Mouse (Mus musculus) kidney, adult 9 months (tissue): Measurements from ENCODE around the gene Tns4.
A peak's percentile ranks its signal among the peaks of the same experiment; 100 is the strongest.

Experiments
- DNase-seq: peaks from one replicate; pipeline ENCODE4 v3.0.0; 2022

Gene Tns4

GRCm38 (mm10) chr11:99117907-99118306, 28.8 kb upstream of the Tns4 start:
- DNase-seq = no peak

DNA sequence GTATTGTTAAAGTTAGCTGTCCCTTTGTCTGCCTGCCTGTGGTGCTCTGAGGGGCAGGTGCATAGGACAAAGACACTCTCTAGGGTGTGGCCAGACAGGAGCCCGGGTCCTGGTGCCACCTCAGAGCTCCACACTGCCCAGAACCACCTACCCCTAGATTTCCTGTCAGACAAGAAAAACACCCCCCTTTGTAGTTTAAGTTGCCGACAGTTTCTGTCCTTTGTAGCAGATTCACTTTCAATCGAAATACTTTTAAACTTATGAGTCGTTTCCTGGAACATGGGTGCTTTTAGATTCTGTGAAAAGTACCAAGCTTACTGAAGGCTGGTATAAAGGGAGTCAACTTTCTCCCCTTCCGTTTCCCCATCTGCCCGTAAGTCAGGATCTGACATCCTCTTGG, 26.8 kb upstream of the Tns4 start:
- no peak for DNase-seq

GRCm38 (mm10) chr11:99113111-99113510, 24.0 kb upstream of the Tns4 start:
- no peak for DNase-seq

GRCm38 (mm10) chr11:99112700-99113099, 23.6 kb upstream of the Tns4 start:
- DNase-seq = no peak

- DNase-seq = no peak
These were observed 22.5 kb upstream of the Tns4 start for GRCm38 (mm10) chr11:99111631-99112030.

- DNase-seq = no peak
These were observed 22.0 kb upstream of the Tns4 start for GRCm38 (mm10) chr11:99111155-99111554.

GRCm38 (mm10) chr11:99110370-99111110, 21.4 kb upstream of the Tns4 start:
- DNase-seq = peak; percentile 14

GRCm38 (mm10) chr11:99108296-99108695, 19.2 kb upstream of the Tns4 start:
- no peak for DNase-seq

- DNase-seq = peak; percentile 90
These were observed 17.0 kb upstream of the Tns4 start for GRCm38 (mm10) chr11:99105981-99106726.

DNA sequence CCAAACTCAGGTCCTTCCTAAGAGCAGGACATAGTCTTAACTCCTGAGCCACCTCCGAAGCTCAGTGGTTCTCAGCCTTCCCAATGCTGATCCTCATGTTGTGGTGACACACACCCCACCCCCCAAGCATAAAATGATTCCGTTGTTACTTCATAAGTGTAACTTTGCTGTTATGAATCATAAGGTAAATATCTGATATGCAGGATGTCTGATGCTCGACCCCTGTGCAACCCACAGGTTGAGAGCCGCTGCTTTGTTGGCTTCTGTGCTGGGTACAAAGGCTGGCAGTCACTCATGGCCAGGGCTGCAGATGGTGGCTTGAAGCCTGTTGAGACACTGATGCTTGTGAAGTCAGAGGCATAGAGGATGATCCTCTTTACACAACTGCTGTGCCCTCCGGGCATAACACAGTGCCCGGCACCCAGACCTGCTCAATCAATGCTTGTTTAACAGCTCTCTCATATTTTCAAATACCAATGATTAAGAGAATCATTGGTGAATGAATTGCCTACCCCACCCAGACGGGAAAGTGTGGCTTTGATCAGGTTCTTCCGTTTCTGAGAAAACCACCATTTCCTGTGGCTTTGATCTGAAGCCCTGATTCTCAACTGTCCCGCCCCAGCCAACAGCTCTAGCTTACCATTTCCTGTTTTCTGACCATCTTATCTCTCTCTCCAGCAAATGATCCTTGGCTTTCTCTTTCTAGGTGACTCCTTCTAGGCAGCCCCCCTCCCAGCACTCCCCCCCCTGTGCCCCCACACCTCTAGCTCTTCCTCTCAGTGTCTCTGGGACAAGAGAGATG, 15.7 kb upstream of the Tns4 start:
- no peak for DNase-seq

GRCm38 (mm10) chr11:99102575-99103270, 13.6 kb upstream of the Tns4 start:
- DNase-seq = no peak

DNA sequence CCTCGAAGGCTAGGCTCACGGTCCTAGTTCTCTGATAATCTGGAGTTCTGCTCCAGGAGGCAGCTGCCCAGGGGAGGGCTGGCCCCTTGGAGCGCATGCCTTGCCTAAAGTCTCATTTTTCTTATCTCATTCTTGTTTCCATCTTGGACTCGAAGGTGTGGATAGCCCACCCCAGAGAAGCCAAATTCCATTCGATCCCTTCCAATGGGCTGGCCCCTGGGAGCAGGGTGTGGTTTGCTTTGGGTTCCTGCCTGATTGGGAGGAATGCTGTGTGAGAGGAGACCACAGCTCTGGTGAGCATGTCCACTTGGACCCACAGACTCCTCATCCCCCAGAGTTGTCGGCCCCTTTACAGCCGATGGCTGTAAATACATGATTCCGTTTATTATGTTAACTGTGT, 12.6 kb upstream of the Tns4 start:
- no peak for DNase-seq

DNA sequence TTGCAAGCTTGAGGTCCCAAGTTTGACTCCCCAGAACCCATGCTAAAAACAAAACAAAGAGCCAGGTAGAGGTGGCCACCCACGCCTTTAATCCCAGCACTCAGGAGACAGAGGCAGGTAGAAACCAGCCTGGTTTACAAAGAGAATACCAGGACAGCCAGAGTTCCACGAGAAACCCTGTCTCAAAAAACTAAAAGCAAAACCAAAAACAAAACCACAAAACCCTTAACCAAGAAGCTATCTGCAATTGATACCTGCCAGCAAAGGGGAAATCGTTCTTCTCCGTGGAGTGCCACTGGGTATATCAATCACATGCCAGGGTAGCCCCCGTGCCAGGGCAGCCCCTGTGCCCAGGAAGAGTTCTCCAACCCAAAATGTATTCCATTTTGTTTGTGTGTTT, 11.1 kb upstream of the Tns4 start:
- no peak for DNase-seq

- DNase-seq = peak; percentile 39
These were observed 10.4 kb upstream of the Tns4 start for GRCm38 (mm10) chr11:99099516-99099915.

DNA sequence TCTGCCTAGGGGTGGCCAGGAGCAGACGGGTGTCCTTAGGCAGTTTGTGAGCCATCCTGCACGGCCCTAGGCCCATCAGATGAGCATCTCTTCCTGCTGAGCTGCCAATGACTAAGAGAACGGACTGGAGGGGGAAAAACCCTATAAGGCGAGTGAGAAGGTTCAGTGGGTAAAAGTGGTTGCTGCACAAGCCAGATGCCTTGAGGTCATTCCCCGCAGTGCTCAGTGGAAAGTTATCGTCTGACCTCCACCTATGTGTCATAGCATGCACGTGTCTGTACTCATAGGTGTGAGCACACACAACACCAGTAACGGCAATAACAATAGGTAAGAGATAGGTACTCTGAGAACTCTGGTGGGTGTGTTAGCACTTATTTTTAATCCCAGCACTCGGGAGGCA, 9.8 kb upstream of the Tns4 start:
- no peak for DNase-seq

GRCm38 (mm10) chr11:99096996-99097774, 8.1 kb upstream of the Tns4 start:
- DNase-seq = no peak

DNA sequence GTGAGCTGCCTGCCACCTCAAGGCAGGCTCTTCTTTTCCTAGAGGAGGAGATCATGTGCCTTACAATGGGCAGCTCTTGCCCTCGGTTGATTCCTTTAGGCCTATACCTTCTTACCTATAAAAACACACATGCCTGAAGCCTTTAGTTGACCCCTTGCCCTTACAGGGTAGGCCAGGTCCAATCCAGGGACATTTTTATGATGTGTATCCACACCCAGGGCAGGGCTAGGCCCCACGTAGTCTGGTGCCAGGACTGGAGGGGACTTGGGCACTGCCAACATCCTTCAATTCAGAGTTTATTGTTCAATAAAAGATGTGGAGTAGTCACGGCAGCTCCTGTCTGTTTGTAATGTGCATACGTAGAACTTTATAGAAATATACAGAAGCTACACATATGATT, 7.3 kb upstream of the Tns4 start:
- no peak for DNase-seq

DNA sequence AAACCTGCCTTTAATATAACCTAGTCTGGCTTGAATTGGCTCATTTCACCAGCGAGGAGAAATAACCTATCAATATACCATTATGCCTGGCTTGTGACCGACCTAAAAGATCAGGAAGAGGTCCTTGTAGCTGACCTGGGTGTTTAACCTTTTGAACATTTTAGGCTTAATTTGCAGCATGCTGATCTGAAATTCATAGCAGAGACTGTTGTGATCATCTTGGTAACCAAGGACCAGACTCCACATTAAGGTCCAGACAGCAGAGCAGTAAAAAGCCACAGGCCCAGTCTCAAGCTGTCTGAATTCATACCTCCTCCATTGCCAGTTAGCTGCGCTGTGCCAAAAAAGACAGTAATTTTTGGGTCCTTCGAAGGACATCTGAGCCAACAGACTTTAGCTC, 6.7 kb upstream of the Tns4 start:
- no peak for DNase-seq

DNA sequence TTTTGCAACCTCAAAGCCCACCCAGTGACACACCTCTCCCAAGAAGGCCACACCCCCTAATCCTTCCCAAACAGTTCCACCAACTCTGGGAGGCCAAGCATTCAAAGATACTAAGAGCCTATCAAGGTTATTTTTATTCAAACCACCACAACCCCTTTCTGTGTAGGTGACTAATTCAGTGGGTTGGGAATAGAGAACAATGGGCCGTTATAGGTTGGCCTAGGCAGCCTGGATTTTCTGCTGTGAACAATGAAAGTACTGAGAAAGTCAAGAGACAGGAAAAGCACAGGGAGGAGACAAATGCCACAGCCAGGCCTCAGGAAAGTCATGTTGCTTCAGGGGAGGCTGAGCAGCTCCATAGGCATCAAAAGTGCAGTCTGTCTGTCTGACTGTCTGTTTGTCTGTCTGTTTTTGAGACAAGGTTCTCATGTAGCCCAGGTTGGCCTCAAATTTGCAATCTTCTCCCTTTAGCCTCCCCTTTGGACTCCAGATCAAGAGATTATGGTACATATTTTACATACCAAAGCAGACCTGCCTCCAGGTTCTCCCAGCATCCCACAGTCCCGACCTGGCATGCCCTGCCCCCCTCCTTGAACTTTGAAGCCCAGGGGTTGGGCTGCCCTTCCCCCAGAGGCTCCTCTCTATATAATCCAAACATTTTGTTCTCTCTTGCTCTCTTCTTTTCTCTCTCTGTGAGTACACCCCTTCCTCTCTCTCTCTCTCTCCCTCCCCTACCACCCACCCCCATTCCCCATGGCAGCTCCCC, 6.0 kb upstream of the Tns4 start:
- no peak for DNase-seq

DNA sequence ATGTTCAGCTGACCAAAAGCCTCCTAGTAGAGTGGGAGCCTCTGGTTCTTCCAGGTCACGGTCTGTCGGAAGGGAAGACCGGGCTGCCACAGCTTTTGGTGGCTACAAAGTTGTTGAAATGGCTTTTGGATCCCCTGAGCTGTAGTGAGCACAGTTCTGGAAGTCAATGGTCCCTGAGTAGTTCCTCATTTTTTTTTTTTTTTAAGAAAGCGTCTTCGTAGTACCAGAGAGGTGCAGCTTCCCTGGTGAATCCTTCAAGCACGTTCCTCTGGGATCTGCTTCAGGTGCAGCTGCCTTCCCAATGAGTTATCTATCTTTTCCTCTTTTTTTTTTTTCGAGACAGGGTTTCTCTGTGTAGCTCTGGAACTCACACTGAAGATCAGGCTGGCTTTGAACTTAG, 4.6 kb upstream of the Tns4 start:
- no peak for DNase-seq

- DNase-seq = no peak
These were observed 2.6 kb upstream of the Tns4 start for GRCm38 (mm10) chr11:99091666-99092065.
